Mouse (Mus musculus) brown adipose tissue, adult 24 weeks (tissue): ENCODE results near the gene Mta1. TPM values are rescaled to one million over a fixed set of nuclear protein-coding genes. Genes with fewer than 3 reads are reported as not detected.

Source experiments
- H3K27ac ChIP-seq: fragments of 200-500 bp; replicated peaks from 2 replicates; pipeline ENCODE4 v1.5.1; 2012; ENCODE audit warnings: low read depth, mild to moderate bottlenecking, low read length
- H3K4me1 ChIP-seq: fragments of 200-500 bp; 2 replicates; pipeline ENCODE4 v1.6.1; 2012; ENCODE audit warnings: low read length, mixed read lengths; ENCODE audit not compliant: control insufficient read depth, insufficient read depth, insufficient read length
- H3K4me3 ChIP-seq: fragments of 200-500 bp; 2 replicates; pipeline ENCODE4 v1.5.1; 2012; ENCODE audit warnings: low read depth, mild to moderate bottlenecking, low read length, moderate library complexity; ENCODE audit not compliant: insufficient read depth
- polyA plus RNA-seq: library from polyadenylated mRNA; stranded (reverse); fragments of >200 nt; gene quantifications from 2 replicates; pipeline ENCODE4 v1.2.4, GENCODE M21; 2012; ENCODE audit not compliant: missing spikeins, insufficient read depth, insufficient read length

Gene Mta1
- polyA plus RNA-seq, 1 experiment = 20.6 TPM

GRCm38 (mm10) chr12:113146112-113147057, 48.3 kb downstream of the Mta1 start, which contains the start of gene Crip1:
TSS of gene Crip1 (plus strand) at chr12:113146316.
- H3K27ac ChIP-seq = peak within 1 kb of the TSS; percentile 68
- peak within 1 kb of the TSS; percentile 42 for H3K4me3 ChIP-seq
- peaks cover 20% of the 10 kb centered on the region for H3K4me1 ChIP-seq

GRCm38 (mm10) chr12:113147481-113147880, 49.4 kb downstream of the Mta1 start:
- Histone ChIP-seq H3K27ac (peak overlapping the region; percentile 68; the same call in 1 of the 2 replicates), H3K4me3 (no peak overlapping the region), H3K4me1 (peaks cover 17% of the 10 kb centered on the region)

- H3K4me1 ChIP-seq = peaks cover 14% of the 10 kb centered on the region
- no peak overlapping the region for H3K27ac ChIP-seq
- H3K4me3 ChIP-seq = no peak overlapping the region
Observed at GRCm38 (mm10) chr12:113148381-113149035, 50.4 kb downstream of the Mta1 start.

- no peak overlapping the region for H3K27ac ChIP-seq
- H3K4me3 ChIP-seq = no peak overlapping the region
- H3K4me1 ChIP-seq = peaks cover 11% of the 10 kb centered on the region
Observed at GRCm38 (mm10) chr12:113149341-113149740, 51.3 kb downstream of the Mta1 start.

- Histone ChIP-seq H3K4me1 (peaks cover 9% of the 10 kb centered on the region), H3K4me3 (no peak overlapping the region), H3K27ac (no peak overlapping the region)
Observed at GRCm38 (mm10) chr12:113149896-113150295, 51.8 kb downstream of the Mta1 start.

- Histone ChIP-seq H3K27ac (no peak overlapping the region), H3K4me3 (no peak overlapping the region), H3K4me1 (peaks cover 9% of the 10 kb centered on the region)
Observed at GRCm38 (mm10) chr12:113150591-113150990, 52.5 kb downstream of the Mta1 start.

- Histone ChIP-seq H3K4me3 (peak overlapping the region; percentile 77), H3K27ac (no peak overlapping the region), H3K4me1 (peaks cover 9% of the 10 kb centered on the region)
Observed at GRCm38 (mm10) chr12:113151046-113151445, 53.0 kb downstream of the Mta1 start.

GRCm38 (mm10) chr12:113151661-113152271, 53.7 kb downstream of the Mta1 start:
- Histone ChIP-seq H3K27ac (peak overlapping the region; percentile 61), H3K4me3 (peak overlapping the region; percentile 77), H3K4me1 (peaks cover 11% of the 10 kb centered on the region)

- peak overlapping the region; percentile 61 for H3K27ac ChIP-seq
- peak overlapping the region; percentile 77 for H3K4me3 ChIP-seq
- H3K4me1 ChIP-seq = peaks cover 10% of the 10 kb centered on the region; the same call in 1 of the 2 replicates
Observed at GRCm38 (mm10) chr12:113152272-113152661, 54.2 kb downstream of the Mta1 start.

- Histone ChIP-seq H3K4me1 (peaks cover 9% of the 10 kb centered on the region; the same call in 1 of the 2 replicates), H3K27ac (peak overlapping the region; percentile 61; the same call in 1 of the 2 replicates), H3K4me3 (peak overlapping the region; percentile 77)
Observed at GRCm38 (mm10) chr12:113152991-113153525, 55.0 kb downstream of the Mta1 start.

- H3K4me1 ChIP-seq = peaks cover 5% of the 10 kb centered on the region; the same call in 1 of the 2 replicates
- H3K27ac ChIP-seq = peak overlapping the region; percentile 44
Observed at GRCm38 (mm10) chr12:113153971-113154370, 55.9 kb downstream of the Mta1 start.

GRCm38 (mm10) chr12:113154747-113155075, 56.6 kb downstream of the Mta1 start:
- H3K27ac ChIP-seq = peak overlapping the region; percentile 85
- H3K4me3 ChIP-seq = peak overlapping the region; percentile 55

More at GRCm38 (mm10) chr12:113153971-113154370, 55.9 kb downstream of the Mta1 start:
- H3K4me3 ChIP-seq = peak overlapping the region; percentile 77

GRCm38 (mm10) chr12:113155076-113155771, 57.1 kb downstream of the Mta1 start:
- Histone ChIP-seq H3K4me3 (peak overlapping the region; percentile 55), H3K4me1 (peaks cover 5% of the 10 kb centered on the region; the same call in 1 of the 2 replicates), H3K27ac (peak overlapping the region; percentile 85)

More at GRCm38 (mm10) chr12:113154747-113155075, 56.6 kb downstream of the Mta1 start:
- peaks cover 5% of the 10 kb centered on the region; the same call in 1 of the 2 replicates for H3K4me1 ChIP-seq

- Histone ChIP-seq H3K4me3 (peak within 1 kb of the TSS; percentile 59), H3K4me1 (peaks cover 5% of the 10 kb centered on the region; the same call in 1 of the 2 replicates)
Observed at GRCm38 (mm10) chr12:113155887-113156539, 57.9 kb downstream of the Mta1 start, which contains the start of gene Tedc1. TSS of gene Tedc1 (plus strand) at chr12:113156421.

More at GRCm38 (mm10) chr12:113155887-113156539, 57.9 kb downstream of the Mta1 start, which contains the start of gene Tedc1:
- peak within 1 kb of the TSS; percentile 85 for H3K27ac ChIP-seq
